Mouse (Mus musculus) liver, embryonic 14.5 days (tissue): ENCODE results near the gene Ddx5. TPM values are rescaled to one million over a fixed set of nuclear protein-coding genes. Genes with fewer than 3 reads are reported as not detected.
A peak's percentile ranks its signal among the peaks of the same experiment; 100 is the strongest.
"Not testable (repeated sequence)": the region's sequence is repeated elsewhere in the genome, so short reads cannot be mapped to it uniquely, and the experiment has no call there.

Experiments used
- ATAC-seq: fragments of 200-750 bp; cut with Nextera tagmentation; 2 replicates; pipeline ENCODE4 v1.8.0; 2017; ENCODE audit warnings: moderate number of reproducible peaks, mild to moderate bottlenecking, moderate library complexity; ENCODE audit not compliant: insufficient read depth
- DNase-seq, 3 experiments: peaks; one replicate each; pipeline ENCODE4 v3.0.0-alpha.2; 2012 to 2013; ENCODE audit warnings: low read depth in 3 of 3, low spot score in 3 of 3
- H3K27ac ChIP-seq: fragments of 300-500 bp; sonication (generic); 2 replicates; pipeline ENCODE4 v1.5.1; 2014; ENCODE audit warnings: moderate library complexity, mild to moderate bottlenecking, control low read depth, inconsistent platforms
- H3K27me3 ChIP-seq: fragments of 300-500 bp; sonication (generic); 2 replicates; pipeline ENCODE4 v1.6.1; 2014; ENCODE audit warnings: mild to moderate bottlenecking, low read length, moderate library complexity; ENCODE audit not compliant: control insufficient read depth, insufficient read depth
- H3K36me3 ChIP-seq: fragments of 300-500 bp; sonication (generic); replicated peaks from 2 replicates; pipeline ENCODE4 v1.6.1; 2014; ENCODE audit warnings: low read depth; ENCODE audit not compliant: control insufficient read depth, insufficient read depth
- H3K4me1 ChIP-seq, 2 experiments: fragments of 200-500 bp in 1 of 2; fragments of 300-500 bp in 1 of 2; sonication (generic) in 1 of 2; replicated peaks; 2 replicates each; pipeline ENCODE4 v1.6.1; 2012 to 2014; ENCODE audit warnings: antibody characterized with exemption in 1 of 2, inconsistent platforms in 1 of 2, low read length in 1 of 2; ENCODE audit not compliant: control insufficient read depth in 2 of 2, insufficient read depth in 2 of 2
- H3K4me2 ChIP-seq: fragments of 300-500 bp; sonication (generic); 2 replicates; pipeline ENCODE4 v1.6.1; 2014; ENCODE audit warnings: low read depth, mild to moderate bottlenecking, control low read depth, moderate library complexity
- H3K4me3 ChIP-seq, 2 experiments: fragments of 200-500 bp in 1 of 2; fragments of 300-500 bp in 1 of 2; sonication (generic) in 1 of 2; 2 replicates each; pipeline ENCODE4 v1.5.1; 2012 to 2014; ENCODE audit warnings: low read depth in 2 of 2, low read length in 2 of 2, mild to moderate bottlenecking in 2 of 2, control low read depth in 1 of 2, inconsistent platforms in 1 of 2, moderate library complexity in 1 of 2; ENCODE audit not compliant: insufficient read depth in 1 of 2
- H3K9ac ChIP-seq: fragments of 300-500 bp; sonication (generic); replicated peaks from 2 replicates; pipeline ENCODE4 v1.6.1; 2014; ENCODE audit warnings: mild to moderate bottlenecking, control low read depth, moderate library complexity
- H3K9me3 ChIP-seq: fragments of 300-500 bp; sonication (generic); 2 replicates; pipeline ENCODE4 v1.6.1; 2016; ENCODE audit warnings: low read length, mixed read lengths; ENCODE audit not compliant: control insufficient read depth
- CTCF ChIP-seq: IDR thresholded peaks from 2 replicates; pipeline ENCODE4 v1.5.1; 2016; ENCODE audit warnings: antibody characterized with exemption, low read depth, control low read depth
- EP300 ChIP-seq: IDR thresholded peaks from 2 replicates; pipeline ENCODE4 v1.6.1; 2016; ENCODE audit warnings: antibody characterized with exemption, low read depth
- WGBS: fragments of 180-500 bp; shearing (Covaris S2); extraction: QIAGEN DNeasy Blood & Tissue Kit; methylation state at CpG from one replicate; pipeline ENCODE4 v1.1.7; 2014; ENCODE audit not compliant: insufficient replicate concordance; 5-methylcytosine and 5-hydroxymethylcytosine counted together
- polyA plus RNA-seq, 2 experiments: library from polyadenylated mRNA; depleted of rRNA in 1 of 2; stranded (reverse) in 1 of 2; unstranded in 1 of 2; fragments of >200 nt; fragmentation: Nextera tagmentation in 1 of 2; extraction: Ambion mirVana in 1 of 2; gene quantifications; 2 replicates each; pipeline versions ENCODE4 v1.2.1 to v1.2.3; 2012 to 2014

Ddx5 gene
- polyA plus RNA-seq, 2 experiments, result 122 to 138 TPM

GRCm38 (mm10) chr11:106753314-106753713 is 35.7 kb downstream of the Ddx5 start:
- Histone ChIP-seq H3K4me3 (no peak overlapping the region), H3K27me3 (no peaks in the 10 kb centered on the region; the same call in 1 of the 2 replicates), H3K27ac (no peak overlapping the region), H3K36me3 (no peaks in the 10 kb centered on the region), H3K4me2 (no peak overlapping the region), H3K9me3 (no peaks in the 10 kb centered on the region), H3K4me1 (peaks cover 0 to 11% of the 10 kb centered on the region in 2 experiments; a peak in 2 of 4 replicates), H3K9ac (no peak overlapping the region)
- DNase-seq, result no peak
- TF ChIP-seq CTCF (no peak), EP300 (no peak)
- 42% methylated on average over 6 of the region's 6 CpGs for WGBS
- no peak for ATAC-seq

DNA sequence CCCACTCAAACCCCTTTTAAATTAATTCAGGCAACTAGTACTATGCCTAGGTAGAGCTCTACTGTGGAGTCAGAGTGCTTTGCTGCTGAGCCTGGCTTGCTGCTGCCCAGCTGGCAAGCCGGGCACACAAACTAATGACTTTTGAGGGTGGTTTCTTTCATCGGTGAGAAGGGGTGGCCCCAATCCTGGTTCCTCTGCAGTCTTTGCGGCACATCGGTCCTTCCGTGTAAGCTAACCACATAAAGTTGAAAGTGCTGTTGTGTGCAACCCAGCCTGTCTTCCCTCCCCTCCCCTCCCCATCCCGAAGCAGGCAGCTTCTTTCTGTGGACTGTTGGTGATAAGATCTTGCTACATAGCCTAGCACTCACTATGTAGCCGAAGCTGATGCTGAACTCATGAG is 36.9 kb downstream of the Ddx5 start:
- H3K27ac ChIP-seq, result no peak overlapping the region
- DNase-seq (no peak), ATAC-seq (no peak)
- no peaks in the 10 kb centered on the region for H3K36me3 ChIP-seq
- H3K4me2 ChIP-seq, result peak overlapping the region; percentile 31; the same call in 1 of the 2 replicates
- H3K27me3 ChIP-seq, result no peaks in the 10 kb centered on the region; the same call in 1 of the 2 replicates
- no peaks in the 10 kb centered on the region for H3K9me3 ChIP-seq
- peaks cover 0 to 9% of the 10 kb centered on the region in 2 experiments; a peak in 2 of 4 replicates for H3K4me1 ChIP-seq
- TF ChIP-seq CTCF (no peak), EP300 (no peak)
- WGBS, result 14% methylated on average over 7 of the region's 7 CpGs
- H3K4me3 ChIP-seq, result no peak overlapping the region; a peak in 1 of 4 replicates
- no peak overlapping the region for H3K9ac ChIP-seq

DNA sequence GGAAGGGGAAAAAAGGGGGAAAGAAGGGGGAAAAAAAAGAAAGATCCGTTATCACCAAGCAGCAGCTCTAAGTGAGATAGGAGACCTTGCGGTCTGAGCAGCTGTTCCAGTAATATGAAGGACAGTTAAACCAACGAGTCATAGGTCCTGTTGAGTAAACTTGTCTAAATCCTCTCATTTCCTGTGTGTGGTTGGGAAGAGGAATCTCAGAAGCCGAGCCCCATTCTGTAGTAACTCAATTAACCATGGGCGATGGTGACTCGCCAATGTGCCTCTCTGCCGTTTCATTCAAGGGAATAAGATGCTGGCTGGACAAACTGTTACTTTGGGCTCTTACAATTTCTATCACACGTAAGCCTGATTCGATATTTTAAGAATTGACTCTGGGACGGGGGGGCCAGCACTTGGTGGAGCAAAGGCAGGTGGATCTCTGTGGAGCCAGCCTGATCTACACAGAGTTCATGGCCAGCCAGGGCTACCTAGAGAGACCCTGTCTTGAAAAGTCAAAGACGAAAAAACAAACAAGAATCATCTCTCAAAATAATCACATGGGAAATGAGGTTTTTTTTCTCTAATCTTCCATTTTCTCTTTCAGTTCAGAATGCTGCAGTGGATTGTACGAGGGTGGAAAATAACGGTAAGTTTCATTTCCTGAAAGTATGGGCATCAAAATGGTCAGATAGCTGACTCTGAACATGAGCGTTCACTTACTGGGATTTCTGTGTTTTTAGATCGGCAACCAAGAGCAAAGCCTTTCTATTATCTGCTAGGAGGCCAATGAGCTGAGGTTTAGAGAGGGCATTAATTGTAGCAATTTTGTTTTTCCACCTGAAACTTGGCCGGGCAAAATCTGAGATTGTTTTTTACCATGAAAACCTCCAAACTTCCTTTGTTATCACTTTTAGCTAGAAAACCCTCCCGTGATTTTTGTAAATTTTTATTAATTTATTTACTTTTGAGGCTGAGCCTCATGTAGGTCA is 37.7 kb downstream of the Ddx5 start, which contains the start of gene Milr1:
TSS of gene Milr1 (plus strand) at position 188 of the 980 bp plus-strand sequence.
- H3K9me3 ChIP-seq, result no peaks in the 10 kb centered on the region
- peaks cover 0 to 9% of the 10 kb centered on the region in 2 experiments; a peak in 2 of 4 replicates for H3K4me1 ChIP-seq
- DNase-seq (no peak), ATAC-seq (no peak)
- H3K27me3 ChIP-seq, result no peaks in the 10 kb centered on the region; the same call in 1 of the 2 replicates
- WGBS, result 15% methylated on average over 17 of the region's 17 CpGs
- H3K27ac ChIP-seq, result no peak within 1 kb of the TSS
- TF ChIP-seq EP300 (no peak), CTCF (no peak)
- H3K4me2 ChIP-seq, result peak within 1 kb of the TSS; percentile 31; the same call in 1 of the 2 replicates
- no peak within 1 kb of the TSS for H3K9ac ChIP-seq
- H3K36me3 ChIP-seq, result no peaks in the 10 kb centered on the region
- H3K4me3 ChIP-seq, result peak within 1 kb of the TSS in 1 of 2 experiments; percentile 35; a peak in 2 of 4 replicates

GRCm38 (mm10) chr11:106750121-106750751 is 38.7 kb downstream of the Ddx5 start, which contains the start of gene Pecam1:
Gene Pecam1, minus strand, starts transcription at chr11:106750628.
- DNase-seq (no peak), ATAC-seq (no peak)
- H3K27ac ChIP-seq, result no peak within 1 kb of the TSS
- H3K27me3 ChIP-seq, result no peaks in the 10 kb centered on the region; the same call in 1 of the 2 replicates
- H3K4me1 ChIP-seq, result peaks cover 0 to 9% of the 10 kb centered on the region in 2 experiments; a peak in 2 of 4 replicates
- TF ChIP-seq CTCF, result no peak
- no peak for TF ChIP-seq EP300
- peak within 1 kb of the TSS; percentile 31; the same call in 1 of the 2 replicates for H3K4me2 ChIP-seq
- WGBS, result 44% methylated on average over 13 of the region's 13 CpGs
- H3K9ac ChIP-seq, result no peak within 1 kb of the TSS
- H3K4me3 ChIP-seq, result peak within 1 kb of the TSS in 1 of 2 experiments; percentile 35; a peak in 2 of 4 replicates
- H3K36me3 ChIP-seq, result no peaks in the 10 kb centered on the region
- H3K9me3 ChIP-seq, result no peaks in the 10 kb centered on the region

GRCm38 (mm10) chr11:106749557-106750120 is 39.3 kb downstream of the Ddx5 start:
- DNase-seq, H3K27me3 ChIP-seq, H3K27ac ChIP-seq, H3K4me1 ChIP-seq, H3K9ac ChIP-seq, H3K9me3 ChIP-seq, H3K36me3 ChIP-seq, H3K4me3 ChIP-seq, H3K4me2 ChIP-seq, ATAC-seq: not testable (repeated sequence)
- WGBS, result 76% methylated on average over 7 of the region's 7 CpGs
